Mouse (Mus musculus) neural tube, embryonic 14.5 days (tissue): ENCODE measurements around the gene Coro6. TPM values are rescaled to one million over a fixed set of nuclear protein-coding genes. Genes with fewer than 3 reads are reported as not detected.
A peak's percentile ranks its signal among the peaks of the same experiment; 100 is the strongest.

ENCODE experiments used
- ATAC-seq: fragments of 200-750 bp; cut with Nextera tagmentation; 2 replicates; pipeline ENCODE4 v1.8.0; 2017; ENCODE audit warnings: low read depth, mild to moderate bottlenecking, moderate TSS enrichment, moderate library complexity
- H3K27ac ChIP-seq: fragments of 300-500 bp; sonication (generic); 2 replicates; pipeline ENCODE4 v1.5.1; 2014; ENCODE audit warnings: low read depth, mild to moderate bottlenecking, control low read depth, low read length, moderate library complexity, mixed read lengths
- H3K27me3 ChIP-seq: fragments of 300-500 bp; sonication (generic); 2 replicates; pipeline ENCODE4 v1.6.1; 2014; ENCODE audit warnings: low read length; ENCODE audit not compliant: control insufficient read depth, insufficient read depth
- H3K36me3 ChIP-seq: fragments of 300-500 bp; sonication (generic); 2 replicates; pipeline ENCODE4 v1.6.1; 2014; ENCODE audit warnings: low read length, mixed read lengths; ENCODE audit not compliant: control insufficient read depth, insufficient read depth
- H3K4me1 ChIP-seq: fragments of 300-500 bp; sonication (generic); 2 replicates; pipeline ENCODE4 v1.6.1; 2014; ENCODE audit warnings: low read length; ENCODE audit not compliant: control insufficient read depth, insufficient read depth
- H3K4me2 ChIP-seq: fragments of 300-500 bp; sonication (generic); 2 replicates; pipeline ENCODE4 v1.6.1; 2014; ENCODE audit warnings: mild to moderate bottlenecking, low read depth, low read length, control low read depth
- H3K4me3 ChIP-seq: fragments of 300-500 bp; sonication (generic); 2 replicates; pipeline ENCODE4 v1.5.1; 2014; ENCODE audit warnings: low read depth, low read length, control low read depth, mixed read lengths
- H3K9ac ChIP-seq: fragments of 300-500 bp; sonication (generic); replicated peaks from 2 replicates; pipeline ENCODE4 v1.6.1; 2014; ENCODE audit warnings: low read depth, mild to moderate bottlenecking, control low read depth, low read length, mixed read lengths
- H3K9me3 ChIP-seq: fragments of 300-500 bp; sonication (generic); 2 replicates; pipeline ENCODE4 v1.6.1; 2016; ENCODE audit warnings: low read length; ENCODE audit not compliant: control insufficient read depth
- WGBS: fragments of 180-500 bp; shearing (Covaris S2); extraction: QIAGEN DNeasy Blood & Tissue Kit; methylation state at CpG from one replicate; pipeline ENCODE4 v1.1.7; 2014; 5-methylcytosine and 5-hydroxymethylcytosine counted together
- polyA plus RNA-seq: library from polyadenylated mRNA; unstranded; fragments of >200 nt; fragmentation: Nextera tagmentation; extraction: Ambion mirVana; gene quantifications from 2 replicates; pipeline ENCODE4 v1.2.1, GENCODE M21; 2014

Coro6 gene
- polyA plus RNA-seq, 1 experiment from 2014 or later = 0.83 TPM

DNA sequence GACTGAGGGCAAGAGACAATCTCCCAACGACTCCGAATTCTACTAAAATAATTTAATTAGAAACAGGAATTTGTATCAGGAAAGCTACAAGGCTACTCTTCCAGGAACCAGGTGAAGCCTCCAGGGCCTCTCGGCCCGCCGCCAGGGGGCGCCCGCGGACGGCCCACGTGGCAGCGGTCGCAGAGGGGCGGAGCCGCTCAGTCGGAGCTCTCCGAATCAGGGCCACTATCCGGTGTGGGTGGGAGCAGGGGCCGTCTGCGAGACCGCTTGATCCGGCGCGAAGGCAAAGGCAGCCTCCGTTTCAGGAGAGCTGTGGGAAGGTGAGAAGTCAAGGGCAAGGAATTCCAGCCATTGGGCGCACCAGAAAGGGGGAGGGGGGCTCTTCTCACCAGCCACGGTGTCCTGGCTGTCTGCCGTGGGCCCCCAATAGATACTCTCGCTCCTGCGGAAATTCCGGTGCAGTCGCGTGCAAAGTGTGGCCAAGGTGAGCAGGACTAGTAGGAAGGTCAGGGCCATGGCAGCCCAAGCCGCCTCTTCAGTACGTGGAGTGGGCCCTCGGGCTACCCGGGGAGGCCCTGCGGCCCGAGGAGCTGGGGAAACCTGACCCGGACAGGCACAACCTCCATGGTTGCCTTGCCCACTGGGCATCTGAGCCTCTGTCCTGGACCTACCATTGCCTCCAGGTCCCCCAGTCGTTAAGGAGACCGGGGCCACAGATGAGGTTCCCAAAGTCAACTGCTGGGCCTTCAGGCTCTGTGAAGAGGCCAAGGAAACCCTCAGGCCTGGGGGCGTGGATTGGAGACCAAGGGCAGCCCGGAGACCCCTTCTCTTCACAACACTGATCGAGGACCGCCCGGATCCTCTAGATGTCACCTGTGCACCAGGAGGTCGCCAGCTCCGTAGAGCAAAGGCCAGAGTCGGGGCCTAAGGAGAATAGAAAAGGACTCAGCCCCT lies 46.1 kb downstream of the Coro6 start:
- peak; percentile 50; the same call in 1 of the 2 replicates for ATAC-seq
- 20% methylated on average over 49 of the region's 49 CpGs for WGBS
- Histone ChIP-seq H3K9ac (peak overlapping the region; percentile 50; the same call in 1 of the 2 replicates), H3K4me2 (peak overlapping the region; percentile 55), H3K36me3 (peaks cover 43% of the 10 kb centered on the region), H3K9me3 (no peaks in the 10 kb centered on the region), H3K27me3 (no peaks in the 10 kb centered on the region), H3K27ac (no peak overlapping the region), H3K4me3 (peak overlapping the region; percentile 21), H3K4me1 (0 out of 2 replicates have a peak, but pooled peaks cover 4% of the 10 kb centered on the region)

GRCm38 (mm10) chr11:77511336-77511735 lies 49.1 kb downstream of the Coro6 start:
- WGBS = 84% methylated on average over 5 of the region's 5 CpGs
- no peak for ATAC-seq
- Histone ChIP-seq H3K4me1 (peaks cover 21% of the 10 kb centered on the region), H3K9ac (no peak overlapping the region), H3K27me3 (peaks cover 10% of the 10 kb centered on the region), H3K27ac (no peak overlapping the region), H3K4me3 (no peak overlapping the region), H3K4me2 (no peak overlapping the region), H3K9me3 (no peaks in the 10 kb centered on the region), H3K36me3 (peaks cover 14% of the 10 kb centered on the region)

DNA sequence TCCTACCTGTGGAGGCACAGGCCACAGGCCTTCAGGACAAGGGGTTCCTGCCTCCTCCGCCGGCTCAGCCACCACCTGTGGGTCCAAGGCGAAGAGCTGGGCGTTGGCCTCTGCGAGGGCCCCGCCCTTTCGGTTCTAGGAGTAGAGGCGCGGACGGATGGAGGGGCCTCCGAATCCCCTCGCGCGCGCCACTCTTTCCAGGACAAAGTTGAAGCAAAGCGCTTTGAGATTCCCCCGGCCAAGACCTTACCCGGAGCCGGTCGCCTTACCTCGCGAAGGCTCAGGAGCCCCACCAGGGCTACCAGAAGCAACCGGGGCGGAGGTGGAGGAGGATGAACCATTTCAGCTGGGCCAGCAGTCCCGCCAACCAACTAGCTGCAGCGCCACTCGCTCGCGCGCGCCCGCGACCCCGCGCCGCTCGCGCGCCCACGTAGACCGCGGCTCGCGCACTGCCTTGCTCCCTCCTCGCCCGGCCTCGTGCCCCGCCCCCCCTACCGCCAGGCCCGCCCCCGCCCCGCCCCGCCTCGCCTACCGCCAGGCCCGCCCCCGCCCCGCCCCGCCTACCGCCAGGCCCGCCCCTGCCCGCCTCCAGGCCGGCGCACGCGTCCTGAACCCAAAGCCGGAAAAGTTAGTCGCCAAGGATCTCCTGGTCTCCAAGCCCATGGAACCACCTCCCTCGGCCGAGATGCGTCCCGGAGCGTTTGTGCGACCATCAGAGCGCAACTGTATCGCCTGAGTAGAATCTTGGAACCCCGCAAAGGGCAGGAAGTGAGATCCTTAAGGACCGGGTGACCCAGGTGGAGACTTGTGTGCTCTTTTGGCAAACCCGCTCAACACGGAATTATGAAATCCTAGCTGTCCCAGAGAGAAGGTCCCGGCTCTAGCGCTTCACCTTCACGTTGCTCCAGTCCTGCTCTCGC lies 50.9 kb downstream of the Coro6 start:
- Histone ChIP-seq H3K36me3 (no peaks in the 10 kb centered on the region), H3K9ac (peak overlapping the region; percentile 61), H3K4me2 (peak overlapping the region; percentile 92), H3K27ac (no peak overlapping the region), H3K9me3 (no peaks in the 10 kb centered on the region), H3K4me1 (peaks cover 21% of the 10 kb centered on the region), H3K4me3 (peak overlapping the region; percentile 58), H3K27me3 (peaks cover 12% of the 10 kb centered on the region)
- peak; percentile 56 for ATAC-seq
- WGBS = under 1% methylated on average over 62 of the region's 84 CpGs

GRCm38 (mm10) chr11:77513811-77514170 lies 51.6 kb downstream of the Coro6 start:
- no peak for ATAC-seq
- Histone ChIP-seq H3K4me1 (peaks cover 17% of the 10 kb centered on the region), H3K36me3 (no peaks in the 10 kb centered on the region), H3K4me3 (peak overlapping the region; percentile 58), H3K9ac (no peak overlapping the region), H3K9me3 (no peaks in the 10 kb centered on the region), H3K27me3 (peaks cover 12% of the 10 kb centered on the region), H3K27ac (no peak overlapping the region), H3K4me2 (peak overlapping the region; percentile 92)
- WGBS = 5% methylated on average over 10 of the region's 10 CpGs

GRCm38 (mm10) chr11:77514281-77514831 lies 52.1 kb downstream of the Coro6 start:
- Histone ChIP-seq H3K27me3 (peaks cover 12% of the 10 kb centered on the region), H3K4me2 (peak overlapping the region; percentile 89), H3K4me1 (peaks cover 17% of the 10 kb centered on the region), H3K9ac (peak overlapping the region; percentile 39; the same call in 1 of the 2 replicates), H3K4me3 (peak overlapping the region; percentile 40), H3K9me3 (no peaks in the 10 kb centered on the region), H3K27ac (no peak overlapping the region), H3K36me3 (no peaks in the 10 kb centered on the region)
- no peak for ATAC-seq
- 7% methylated on average over 19 of the region's 19 CpGs for WGBS

DNA sequence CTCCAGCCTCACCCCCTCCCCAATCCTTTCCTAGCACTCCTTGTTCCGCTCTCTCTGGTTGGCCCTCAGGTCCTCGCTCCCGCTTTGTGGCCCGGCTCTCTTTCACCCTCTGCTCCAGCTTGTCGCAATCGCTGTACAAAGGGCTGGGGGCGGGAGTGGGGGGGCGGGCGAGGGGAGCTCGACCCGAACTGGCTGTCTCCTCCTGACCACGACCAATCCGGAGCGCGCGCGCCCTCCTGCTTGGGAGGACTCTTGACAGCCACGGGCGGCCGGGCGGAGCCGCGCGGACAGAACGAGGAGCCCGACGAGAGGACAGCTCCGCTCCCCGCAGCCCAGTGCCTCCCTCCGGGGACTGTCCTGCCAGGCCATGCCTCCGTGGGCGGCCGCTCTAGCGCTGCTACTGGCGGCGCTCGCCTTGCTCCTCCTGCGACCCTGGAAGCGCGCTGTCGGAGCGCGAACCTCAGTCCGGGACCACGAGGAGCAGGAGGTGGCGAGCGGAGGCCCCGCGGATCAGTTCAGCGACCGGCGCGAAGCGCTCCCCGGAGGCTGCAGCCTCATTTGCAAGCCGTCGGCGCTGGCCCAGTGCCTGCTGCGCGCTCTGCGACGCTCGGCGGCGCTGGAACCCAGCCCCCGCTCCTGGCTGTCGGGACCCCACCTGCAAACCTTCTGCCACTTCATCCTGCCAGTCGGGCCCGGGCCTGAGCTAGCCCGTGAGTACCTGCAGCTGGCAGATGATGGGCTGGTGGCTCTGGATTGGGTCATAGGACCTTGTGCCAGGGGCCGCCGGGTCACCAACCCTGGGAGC lies 52.8 kb downstream of the Coro6 start, which contains the start of gene Abhd15:
TSS of gene Abhd15 (plus strand) at position 290 of the 805 bp plus-strand sequence.
- Histone ChIP-seq H3K9ac (peak within 1 kb of the TSS; percentile 39), H3K36me3 (no peaks in the 10 kb centered on the region), H3K4me2 (peak within 1 kb of the TSS; percentile 89), H3K27ac (no peak within 1 kb of the TSS), H3K27me3 (peaks cover 12% of the 10 kb centered on the region), H3K9me3 (no peaks in the 10 kb centered on the region), H3K4me3 (peak within 1 kb of the TSS; percentile 40), H3K4me1 (peaks cover 17% of the 10 kb centered on the region)
- WGBS = 1% methylated on average over 48 of the region's 72 CpGs
- ATAC-seq = peak; percentile 57

GRCm38 (mm10) chr11:77515637-77516552 lies 53.7 kb downstream of the Coro6 start, which contains the start of gene Trp53i13:
Trp53i13 (minus strand) TSS chr11:77515980.
- peaks cover 17% of the 10 kb centered on the region for H3K4me1 ChIP-seq
- H3K27me3 ChIP-seq = peaks cover 12% of the 10 kb centered on the region
- no peak within 1 kb of the TSS for H3K27ac ChIP-seq
- peak within 1 kb of the TSS; percentile 89 for H3K4me2 ChIP-seq
- peak within 1 kb of the TSS; percentile 39 for H3K9ac ChIP-seq
- H3K9me3 ChIP-seq = no peaks in the 10 kb centered on the region
- WGBS = 8% methylated on average over 39 of the region's 39 CpGs
- H3K4me3 ChIP-seq = peak within 1 kb of the TSS; percentile 40
- no peaks in the 10 kb centered on the region for H3K36me3 ChIP-seq
- peak; percentile 12; the same call in 1 of the 2 replicates for ATAC-seq
